17 mouse cellular contexts compared by ENCODE assay signal in the genomic region with DNA sequence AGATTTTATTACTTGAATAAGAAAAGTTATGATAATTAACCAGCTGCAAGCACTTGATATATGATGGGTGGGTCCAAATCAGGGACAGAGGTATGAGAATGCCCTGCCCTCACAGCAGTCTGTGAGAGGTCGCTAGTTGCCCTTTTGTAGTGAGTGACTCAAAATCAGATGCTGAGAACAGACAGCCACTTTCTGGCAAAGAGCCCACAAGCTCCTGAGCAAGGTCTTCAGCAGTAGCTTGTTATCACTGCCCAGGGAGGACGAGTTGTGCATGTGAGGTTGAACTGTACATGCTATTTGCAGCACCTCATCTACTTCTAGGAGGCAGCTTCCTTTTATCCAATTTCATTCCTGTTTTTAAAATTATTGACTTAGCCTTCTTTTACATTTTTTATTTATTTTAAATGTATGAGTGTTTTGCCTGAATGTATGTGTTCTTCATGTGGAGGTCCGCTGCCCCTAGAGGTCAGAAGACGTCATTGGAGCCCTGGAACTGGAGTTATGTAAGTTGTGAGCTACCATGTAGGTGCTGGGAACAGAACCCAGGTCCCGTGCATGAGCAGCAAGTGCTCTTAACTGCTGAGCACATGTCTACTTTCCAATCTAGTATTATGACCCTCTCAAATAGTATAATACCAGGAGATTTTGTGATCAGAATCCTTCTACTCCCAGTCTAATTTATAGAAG.
DNase-seq lines count a peak whose midpoint lies in the region; ATAC-seq and TF ChIP-seq lines count a peak whose summit lies in the region.
"Had no signal": no experiment of that assay in that cellular context is flagged by ENCODE, and none has a peak within 500 bp of the region (broad histone marks: within the 10 kb centered on the region; RNA-seq: fewer than 3 reads in every experiment).

No protein-coding gene starts in this region.

- TF ChIP-seq RAD21 in MEL (IDR thresholded peaks at IDR 0.05; ENCODE audit: low read depth, low read length): no peak; the same call in 1 of the 2 replicates

- no peak for TF ChIP-seq POLR2A in MEL (IDR thresholded peaks at IDR 0.05; ENCODE audit: control insufficient read depth in 1 of 2, insufficient read depth in 1 of 2, low read depth in 1 of 2, low read length in 2 of 2, poor library complexity in 1 of 2)

- H3K9ac ChIP-seq in kidney, postnatal 0 days (ENCODE audit: low read depth, low read length): no peak overlapping the region
- no peak overlapping the region for H3K9ac ChIP-seq in MEL (ENCODE audit: control insufficient read depth, low read depth, low read length, poor library complexity, severe bottlenecking)
- H3K9ac ChIP-seq: forebrain, embryonic 15.5 days; hindbrain, embryonic 12.5 days; lung, embryonic 15.5 days had no signal

- no peaks in the 10 kb centered on the region for H3K36me3 ChIP-seq in kidney, postnatal 0 days (ENCODE audit: insufficient read depth, low read length)
- no peaks in the 10 kb centered on the region for H3K36me3 ChIP-seq in MEL (ENCODE audit: control insufficient read depth in 1 of 2, insufficient read depth in 2 of 2, low read length in 2 of 2)
- H3K36me3 ChIP-seq: forebrain, embryonic 15.5 days; G1E; hindbrain, embryonic 12.5 days; lung, embryonic 15.5 days had no signal

- whole genome bisulfite sequencing in kidney, postnatal 0 days: 89% methylated on average over 5 of the region's 5 CpGs

- no peak for ATAC-seq in kidney, postnatal 0 days (replicated peaks; ENCODE audit: low FRiP score, low read depth)
- ATAC-seq: forebrain, embryonic 15.5 days had no signal

- no peaks in the 10 kb centered on the region for H3K4me1 ChIP-seq in kidney, postnatal 0 days (replicated peaks; ENCODE audit: insufficient read depth, low read length)
- H3K4me1 ChIP-seq in MEL (ENCODE audit: control insufficient read depth in 1 of 2, insufficient read depth in 2 of 2, low read length in 2 of 2): no peaks in the 10 kb centered on the region
- H3K4me1 ChIP-seq: lung, embryonic 15.5 days had no signal

- H3K9me3 ChIP-seq in kidney, postnatal 0 days (replicated peaks; ENCODE audit: low read length): no peaks in the 10 kb centered on the region
- no peaks in the 10 kb centered on the region for H3K9me3 ChIP-seq in MEL (replicated peaks; ENCODE audit: insufficient read depth, low read length)
- H3K9me3 ChIP-seq: forebrain, embryonic 15.5 days; hindbrain, embryonic 12.5 days; lung, embryonic 15.5 days had no signal

- no peak for TF ChIP-seq EP300 in MEL (IDR thresholded peaks at IDR 0.05; ENCODE audit: low read depth in 1 of 2, low read length in 2 of 2)

- H3K79me2 ChIP-seq in MEL (ENCODE audit: control insufficient read depth, insufficient read depth, low read length, poor library complexity): no peaks in the 10 kb centered on the region

- no peak overlapping the region for H3K4me2 ChIP-seq in kidney, postnatal 0 days (ENCODE audit: low read length)
- H3K4me2 ChIP-seq: forebrain, embryonic 15.5 days; hindbrain, embryonic 12.5 days; lung, embryonic 15.5 days had no signal

- TF ChIP-seq CTCF in kidney, postnatal 0 days (IDR thresholded peaks at IDR 0.05; ENCODE audit: low read depth): 0 out of 2 replicates have a peak, but pooled peaks have one; percentile 10
- peak in 1 of 3 experiments; percentile 1; a peak in 1 of 6 replicates for TF ChIP-seq CTCF in MEL (IDR thresholded peaks at IDR 0.05 in 2 of 3, conservative IDR thresholded peaks at IDR 0.05 in 1 of 3; ENCODE audit: control insufficient read depth in 1 of 3, insufficient read depth in 1 of 3, low read depth in 2 of 3, low read length in 3 of 3, poor library complexity in 1 of 3, severe bottlenecking in 1 of 3)

- H3K27me3 ChIP-seq in kidney, postnatal 0 days (ENCODE audit: insufficient read depth, low read length): no peaks in the 10 kb centered on the region
- no peaks in the 10 kb centered on the region for H3K27me3 ChIP-seq in MEL (ENCODE audit: control insufficient read depth in 1 of 2, insufficient read depth in 2 of 2, low read length in 2 of 2)
- H3K27me3 ChIP-seq: forebrain, embryonic 15.5 days; hindbrain, embryonic 12.5 days; lung, embryonic 15.5 days had no signal

- H3K4me3 ChIP-seq in kidney, postnatal 0 days (replicated peaks; ENCODE audit: low read depth, low read length): no peak overlapping the region
- no peak overlapping the region for H3K4me3 ChIP-seq in MEL (ENCODE audit: control insufficient read depth in 1 of 2, insufficient read depth in 1 of 2, low read depth in 2 of 2, low read length in 2 of 2)
- H3K4me3 ChIP-seq: forebrain, embryonic 15.5 days; hindbrain, embryonic 12.5 days; lung, embryonic 15.5 days; myocyte had no signal

- no peak for DNase-seq in kidney, postnatal 0 days (ENCODE audit: low spot score)
- DNase-seq in kidney, postnatal 4 days: no peak
- peak; percentile 8 for DNase-seq in 416B (ENCODE audit: low read depth)
- peak; percentile 17 for DNase-seq in MEL (ENCODE audit: low read depth, low spot score)
- DNase-seq in adrenal gland, postnatal 14 days: peak; percentile 79
- DNase-seq in urinary bladder, adult 2 months (ENCODE audit: low spot score): no peak
- DNase-seq in gastrocnemius, postnatal 25 days: no peak
- no peak for DNase-seq in heart, adult 11 months
- DNase-seq: cerebellum, adult 11-12 months; gastrocnemius, postnatal 36 days; kidney, adult 2 months; thymus, postnatal 25 days had no signal

- no peak overlapping the region for H3K27ac ChIP-seq in kidney, postnatal 0 days
- H3K27ac ChIP-seq in MEL (ENCODE audit: control insufficient read depth, low read depth, low read length): no peak overlapping the region
- H3K27ac ChIP-seq: forebrain, embryonic 15.5 days; hindbrain, embryonic 12.5 days; lung, embryonic 15.5 days had no signal

TF ChIP-seq in MEL, 35 proteins besides CTCF, POLR2A, EP300 and RAD21:
- no peak for TF ChIP-seq KAT2A (conservative IDR thresholded peaks at IDR 0.05; ENCODE audit: low read depth, low read length)

Comparison
In these comparisons a context has a peak if more than half of its experiments do, and no peak if none do; other contexts are left out.
1. DNase-seq: peak in 416B (single experiment), MEL (single experiment) and adrenal gland, postnatal 14 days (single experiment); none in kidney, postnatal 0 days (single experiment), kidney, postnatal 4 days (0 of 2), urinary bladder, adult 2 months (single experiment), gastrocnemius, postnatal 25 days (single experiment) and heart, adult 11 months (single experiment).